Mouse (Mus musculus): Measurements from ENCODE around the gene Htr2c. TPM values are rescaled to one million over a fixed set of nuclear protein-coding genes. Genes with fewer than 3 reads are reported as not detected.
A peak's percentile ranks its signal among the peaks of the same experiment; 100 is the strongest.

The Htr2c gene
- 0.03 and 0.05 TPM in 2 replicates for polyA plus RNA-seq (2015; fragmentation: Nextera tagmentation; extraction: Ambion mirVana)

- H3K4me3 ChIP-seq (replicated peaks; ENCODE audit: low read depth, low read length) = no peak within 1 kb of the TSS
- no peaks in the 10 kb centered on the region for H3K9me3 ChIP-seq (replicated peaks; ENCODE audit: low read length)
- no peaks in the 10 kb centered on the region for H3K4me1 ChIP-seq (replicated peaks; ENCODE audit: insufficient read depth, low read length)
- WGBS = 21% methylated on average over 27 of the region's 27 CpGs
- 0 out of 2 replicates have a peak, but pooled peaks cover 2% of the 10 kb centered on the region for H3K27me3 ChIP-seq (ENCODE audit: insufficient read depth, low read length)
- ATAC-seq (replicated peaks; ENCODE audit: low FRiP score, low read depth) (no peak), DNase-seq (ENCODE audit: low spot score) (no peak)
- no peaks in the 10 kb centered on the region for H3K36me3 ChIP-seq (ENCODE audit: insufficient read depth, low read length)
- no peak within 1 kb of the TSS for H3K9ac ChIP-seq (ENCODE audit: low read depth, low read length)
- H3K27ac ChIP-seq = no peak within 1 kb of the TSS
- TF ChIP-seq CTCF (IDR thresholded peaks at IDR 0.05; ENCODE audit: low read depth) = no peak
- H3K4me2 ChIP-seq (ENCODE audit: low read length) = peak within 1 kb of the TSS; percentile 37
These were observed at the start of gene Htr2c for GRCm38 (mm10) chrX:146962258-146962913. TSS of gene Htr2c (plus strand) at chrX:146962513.

GRCm38 (mm10) chrX:146928251-146928650, 34.1 kb upstream of the Htr2c start:
- no peak for TF ChIP-seq CTCF (IDR thresholded peaks at IDR 0.05; ENCODE audit: low read depth)
- no peak overlapping the region for H3K9ac ChIP-seq (ENCODE audit: low read depth, low read length)
- no peaks in the 10 kb centered on the region for H3K9me3 ChIP-seq (replicated peaks; ENCODE audit: low read length)
- DNase-seq (ENCODE audit: low spot score) = no peak
- H3K4me1 ChIP-seq (replicated peaks; ENCODE audit: insufficient read depth, low read length) = no peaks in the 10 kb centered on the region
- no peak overlapping the region for H3K4me3 ChIP-seq (replicated peaks; ENCODE audit: low read depth, low read length)
- H3K27ac ChIP-seq = no peak overlapping the region
- H3K27me3 ChIP-seq (ENCODE audit: insufficient read depth, low read length) = no peaks in the 10 kb centered on the region
- no peak for ATAC-seq (replicated peaks; ENCODE audit: low FRiP score, low read depth)
- no peak overlapping the region for H3K4me2 ChIP-seq (ENCODE audit: low read length)
- WGBS = 48% methylated on average over 1 of the region's 1 CpGs
- H3K36me3 ChIP-seq (ENCODE audit: insufficient read depth, low read length) = no peaks in the 10 kb centered on the region

GRCm38 (mm10) chrX:146936332-146936731, 26.0 kb upstream of the Htr2c start:
- no peaks in the 10 kb centered on the region for H3K4me1 ChIP-seq (replicated peaks; ENCODE audit: insufficient read depth, low read length)
- no peaks in the 10 kb centered on the region for H3K36me3 ChIP-seq (ENCODE audit: insufficient read depth, low read length)
- ATAC-seq (replicated peaks; ENCODE audit: low FRiP score, low read depth) (no peak), DNase-seq (ENCODE audit: low spot score) (no peak)
- no peak overlapping the region for H3K4me3 ChIP-seq (replicated peaks; ENCODE audit: low read depth, low read length)
- H3K27ac ChIP-seq = no peak overlapping the region
- TF ChIP-seq CTCF (IDR thresholded peaks at IDR 0.05; ENCODE audit: low read depth) = no peak
- H3K4me2 ChIP-seq (ENCODE audit: low read length) = no peak overlapping the region
- no peaks in the 10 kb centered on the region for H3K9me3 ChIP-seq (replicated peaks; ENCODE audit: low read length)
- no peaks in the 10 kb centered on the region for H3K27me3 ChIP-seq (ENCODE audit: insufficient read depth, low read length)
- H3K9ac ChIP-seq (ENCODE audit: low read depth, low read length) = no peak overlapping the region

GRCm38 (mm10) chrX:146946216-146946886, 16.0 kb upstream of the Htr2c start:
- no peak overlapping the region for H3K9ac ChIP-seq (ENCODE audit: low read depth, low read length)
- ATAC-seq (replicated peaks; ENCODE audit: low FRiP score, low read depth) = no peak
- H3K27ac ChIP-seq = no peak overlapping the region
- 71% methylated on average over 2 of the region's 2 CpGs for WGBS
- TF ChIP-seq CTCF (IDR thresholded peaks at IDR 0.05; ENCODE audit: low read depth) = no peak
- H3K27me3 ChIP-seq (ENCODE audit: insufficient read depth, low read length) = no peaks in the 10 kb centered on the region
- H3K4me3 ChIP-seq (replicated peaks; ENCODE audit: low read depth, low read length) = no peak overlapping the region
- no peak for DNase-seq (ENCODE audit: low spot score)
- H3K4me1 ChIP-seq (replicated peaks; ENCODE audit: insufficient read depth, low read length) = no peaks in the 10 kb centered on the region
- no peaks in the 10 kb centered on the region for H3K9me3 ChIP-seq (replicated peaks; ENCODE audit: low read length)
- H3K36me3 ChIP-seq (ENCODE audit: insufficient read depth, low read length) = no peaks in the 10 kb centered on the region
- H3K4me2 ChIP-seq (ENCODE audit: low read length) = no peak overlapping the region

DNA sequence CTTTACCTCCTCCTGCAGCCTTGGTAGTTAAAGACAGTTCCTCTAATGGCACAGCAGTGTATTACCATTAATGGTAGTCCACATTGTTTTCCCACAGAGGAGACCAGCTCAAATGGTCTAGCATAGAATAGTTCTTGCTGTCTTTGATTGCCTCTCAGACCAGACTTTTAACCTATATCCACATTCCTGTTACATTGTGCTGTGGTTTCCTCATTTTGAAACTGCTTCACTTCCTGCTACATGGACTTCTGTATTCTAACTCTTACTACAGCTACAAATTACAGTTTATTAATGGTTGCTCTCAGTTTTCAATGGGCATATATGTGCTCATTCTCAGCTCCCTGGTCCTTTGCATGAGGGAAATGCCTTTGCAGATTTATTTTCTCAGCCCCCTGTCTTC, 15.3 kb upstream of the Htr2c start:
- H3K9ac ChIP-seq (ENCODE audit: low read depth, low read length) = no peak overlapping the region
- no peaks in the 10 kb centered on the region for H3K36me3 ChIP-seq (ENCODE audit: insufficient read depth, low read length)
- DNase-seq (ENCODE audit: low spot score) (no peak), ATAC-seq (replicated peaks; ENCODE audit: low FRiP score, low read depth) (no peak)
- TF ChIP-seq CTCF (IDR thresholded peaks at IDR 0.05; ENCODE audit: low read depth) = no peak
- H3K9me3 ChIP-seq (replicated peaks; ENCODE audit: low read length) = no peaks in the 10 kb centered on the region
- H3K27me3 ChIP-seq (ENCODE audit: insufficient read depth, low read length) = no peaks in the 10 kb centered on the region
- no peak overlapping the region for H3K4me3 ChIP-seq (replicated peaks; ENCODE audit: low read depth, low read length)
- H3K27ac ChIP-seq = no peak overlapping the region
- no peak overlapping the region for H3K4me2 ChIP-seq (ENCODE audit: low read length)
- H3K4me1 ChIP-seq (replicated peaks; ENCODE audit: insufficient read depth, low read length) = no peaks in the 10 kb centered on the region

DNA sequence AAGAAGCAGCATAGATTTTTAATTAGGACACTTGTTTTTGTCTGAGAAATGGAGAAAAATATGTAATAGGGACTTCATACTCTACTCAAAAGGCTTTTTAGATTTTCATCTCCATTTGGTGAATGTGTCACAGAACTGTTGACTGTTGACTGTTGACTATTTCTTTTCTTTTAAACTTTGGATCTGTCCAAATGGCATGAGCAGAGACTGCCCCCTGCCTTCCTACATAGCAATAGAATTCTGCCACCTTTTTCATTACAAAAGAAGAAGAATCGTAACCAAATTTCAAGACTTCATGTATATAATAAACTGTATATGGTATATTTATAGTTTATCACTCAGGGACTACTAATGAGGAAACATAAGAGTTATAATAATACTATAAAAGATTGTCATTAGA, 3.7 kb upstream of the Htr2c start:
- DNase-seq (ENCODE audit: low spot score) = no peak
- H3K9me3 ChIP-seq (replicated peaks; ENCODE audit: low read length) = no peaks in the 10 kb centered on the region

More for the DNA sequence above, 3.7 kb upstream of the Htr2c start:
- H3K27ac ChIP-seq = no peak overlapping the region
- WGBS = 84% methylated on average over 1 of the region's 1 CpGs
- no peak overlapping the region for H3K9ac ChIP-seq (ENCODE audit: low read depth, low read length)
- 0 out of 2 replicates have a peak, but pooled peaks cover 2% of the 10 kb centered on the region for H3K27me3 ChIP-seq (ENCODE audit: insufficient read depth, low read length)
- H3K36me3 ChIP-seq (ENCODE audit: insufficient read depth, low read length) = no peaks in the 10 kb centered on the region
- 0 out of 2 replicates have a peak, but pooled peaks have one; percentile 5 for TF ChIP-seq CTCF (IDR thresholded peaks at IDR 0.05; ENCODE audit: low read depth)
- H3K4me2 ChIP-seq (ENCODE audit: low read length) = no peak overlapping the region
- no peak for ATAC-seq (replicated peaks; ENCODE audit: low FRiP score, low read depth)
- H3K4me3 ChIP-seq (replicated peaks; ENCODE audit: low read depth, low read length) = no peak overlapping the region
- no peaks in the 10 kb centered on the region for H3K4me1 ChIP-seq (replicated peaks; ENCODE audit: insufficient read depth, low read length)

All from kidney, postnatal 0 days (tissue).